Mouse (Mus musculus) liver, embryonic 16.5 days (tissue): Measurements from ENCODE around the gene E030018B13Rik. TPM values are rescaled to one million over a fixed set of nuclear protein-coding genes. Genes with fewer than 3 reads are reported as not detected.
A peak's percentile ranks its signal among the peaks of the same experiment; 100 is the strongest.

Experiments
- ATAC-seq: fragments of 200-750 bp; cut with Nextera tagmentation; 2 replicates; pipeline ENCODE4 v1.8.0; 2017; ENCODE audit warnings: low read depth, mild to moderate bottlenecking, moderate number of reproducible peaks, moderate library complexity
- H3K27ac ChIP-seq: fragments of 300-500 bp; sonication (generic); 2 replicates; pipeline ENCODE4 v1.5.1; 2014; ENCODE audit warnings: mild to moderate bottlenecking, low read length
- H3K27me3 ChIP-seq: fragments of 300-500 bp; sonication (generic); 2 replicates; pipeline ENCODE4 v1.6.1; 2014; ENCODE audit warnings: low read depth, low read length, mixed read lengths; ENCODE audit not compliant: control insufficient read depth, insufficient read depth
- H3K36me3 ChIP-seq: fragments of 300-500 bp; sonication (generic); 2 replicates; pipeline ENCODE4 v1.6.1; 2014; ENCODE audit warnings: mild to moderate bottlenecking; ENCODE audit not compliant: control insufficient read depth, insufficient read depth
- H3K4me1 ChIP-seq: fragments of 300-500 bp; sonication (generic); 2 replicates; pipeline ENCODE4 v1.6.1; 2014; ENCODE audit warnings: low read depth, low read length, mixed read lengths; ENCODE audit not compliant: control insufficient read depth
- H3K4me2 ChIP-seq: fragments of 300-500 bp; sonication (generic); 2 replicates; pipeline ENCODE4 v1.6.1; 2014; ENCODE audit warnings: low read depth, low read length, mixed read lengths
- H3K4me3 ChIP-seq: fragments of 300-500 bp; sonication (generic); 2 replicates; pipeline ENCODE4 v1.5.1; 2014; ENCODE audit warnings: low read depth, mild to moderate bottlenecking, low read length
- H3K9ac ChIP-seq: fragments of 300-500 bp; sonication (generic); 2 replicates; pipeline ENCODE4 v1.6.1; 2014; ENCODE audit warnings: low read depth, low read length
- H3K9me3 ChIP-seq: fragments of 300-500 bp; sonication (generic); replicated peaks from 2 replicates; pipeline ENCODE4 v1.6.1; 2016; ENCODE audit warnings: low read length; ENCODE audit not compliant: control insufficient read depth
- WGBS: fragments of 180-500 bp; shearing (Covaris S2); extraction: QIAGEN DNeasy Blood & Tissue Kit; methylation state at CpG from one replicate; pipeline ENCODE4 v1.1.7; 2014; ENCODE audit not compliant: insufficient replicate concordance; 5-methylcytosine and 5-hydroxymethylcytosine counted together
- polyA plus RNA-seq: library from polyadenylated mRNA; unstranded; fragments of >200 nt; fragmentation: Nextera tagmentation; extraction: Ambion mirVana; gene quantifications from 2 replicates; pipeline ENCODE4 v1.2.1, GENCODE M21; 2015

E030018B13Rik gene
- polyA plus RNA-seq, 1 experiment from 2014 or later = not detected

DNA sequence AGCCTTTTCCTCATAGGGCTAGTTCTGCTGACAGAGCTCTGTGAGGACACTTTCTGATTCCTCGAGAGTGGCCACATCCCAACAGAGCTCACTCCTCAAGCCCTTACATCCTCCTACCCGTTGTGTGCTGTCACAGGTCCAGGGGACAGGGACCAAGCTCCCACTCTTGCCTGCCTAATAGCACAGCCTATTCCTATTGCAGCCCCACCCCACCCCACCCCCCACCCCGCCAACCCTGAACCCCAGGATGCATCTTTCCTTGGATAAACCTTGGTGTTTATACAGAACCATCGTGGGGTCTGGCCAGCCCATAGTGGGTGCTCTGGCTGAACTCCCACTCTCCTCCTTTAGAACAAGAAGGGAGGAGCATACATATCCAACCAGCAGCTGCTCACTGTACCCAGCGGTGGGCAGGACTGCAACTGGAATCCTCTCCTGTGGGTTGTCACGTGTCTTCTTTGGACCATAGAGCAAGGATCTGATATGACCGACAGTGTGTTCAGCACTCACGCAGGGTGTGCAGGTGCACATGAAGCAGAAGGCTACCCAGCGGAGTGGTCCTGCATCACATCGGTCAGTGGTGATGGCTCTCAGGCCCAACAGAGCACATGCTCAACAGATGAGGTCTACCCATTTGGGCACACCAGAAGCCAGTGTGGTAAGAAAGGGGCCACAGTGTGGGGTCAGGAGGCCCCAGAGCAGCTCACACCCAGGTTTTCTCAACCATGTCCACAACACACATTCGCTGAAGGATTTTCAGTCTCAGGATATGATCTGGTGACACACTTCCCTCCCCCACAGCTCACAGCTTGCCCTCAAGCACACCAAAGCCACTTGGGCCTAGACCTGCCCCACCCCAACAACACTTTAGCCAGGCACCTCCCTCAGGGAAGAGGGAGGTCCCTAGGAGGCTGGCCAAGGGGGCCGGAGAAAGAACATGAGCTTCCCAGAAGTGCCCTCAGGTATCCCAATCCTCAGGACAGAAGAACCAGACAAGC lies 2.4 kb downstream of the E030018B13Rik start:
- Histone ChIP-seq H3K4me1 (peaks cover 44% of the 10 kb centered on the region), H3K4me3 (no peak overlapping the region), H3K4me2 (no peak overlapping the region), H3K27ac (no peak overlapping the region), H3K9me3 (no peaks in the 10 kb centered on the region), H3K36me3 (no peaks in the 10 kb centered on the region; the same call in 1 of the 2 replicates), H3K9ac (no peak overlapping the region), H3K27me3 (no peaks in the 10 kb centered on the region)
- no peak for ATAC-seq
- WGBS = 67% methylated on average over 12 of the region's 12 CpGs

DNA sequence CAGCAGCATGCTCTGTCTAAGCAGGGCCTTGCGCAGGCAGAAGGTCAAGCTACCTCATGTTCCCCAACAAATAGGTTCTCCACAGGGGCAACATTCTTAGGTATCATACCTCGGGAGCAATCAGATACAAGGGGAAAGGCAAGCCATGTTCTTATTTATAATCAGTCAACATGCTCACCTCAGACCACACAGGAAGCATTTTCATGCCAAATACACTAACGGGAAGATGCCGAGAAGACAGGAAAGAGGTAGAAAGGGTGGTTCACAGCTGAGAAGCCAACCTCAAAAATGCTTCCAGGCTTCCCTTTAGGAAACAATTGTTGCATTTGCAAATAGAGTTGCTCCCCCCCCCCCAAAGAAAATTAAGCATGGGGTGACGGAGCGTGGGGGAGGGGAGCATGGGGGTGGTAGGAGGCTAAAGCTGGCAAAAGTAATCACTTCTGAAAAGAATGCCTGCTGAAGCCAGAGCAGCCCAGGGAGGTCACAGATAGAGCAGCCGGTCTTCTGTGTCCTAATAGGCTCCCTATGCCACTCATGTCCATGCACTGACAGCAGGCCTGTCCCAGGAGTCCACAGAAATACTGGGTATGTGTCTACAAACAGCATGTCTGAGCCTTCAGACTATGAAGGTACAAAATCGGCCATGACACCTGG lies 5.4 kb downstream of the E030018B13Rik start:
- H3K27ac ChIP-seq = no peak overlapping the region
- no peaks in the 10 kb centered on the region for H3K27me3 ChIP-seq
- no peak for ATAC-seq
- 38% methylated on average over 8 of the region's 8 CpGs for WGBS
- no peaks in the 10 kb centered on the region; the same call in 1 of the 2 replicates for H3K36me3 ChIP-seq
- no peaks in the 10 kb centered on the region for H3K9me3 ChIP-seq
- H3K4me2 ChIP-seq = no peak overlapping the region
- no peak overlapping the region for H3K4me3 ChIP-seq
- peaks cover 64% of the 10 kb centered on the region for H3K4me1 ChIP-seq
- H3K9ac ChIP-seq = no peak overlapping the region

DNA sequence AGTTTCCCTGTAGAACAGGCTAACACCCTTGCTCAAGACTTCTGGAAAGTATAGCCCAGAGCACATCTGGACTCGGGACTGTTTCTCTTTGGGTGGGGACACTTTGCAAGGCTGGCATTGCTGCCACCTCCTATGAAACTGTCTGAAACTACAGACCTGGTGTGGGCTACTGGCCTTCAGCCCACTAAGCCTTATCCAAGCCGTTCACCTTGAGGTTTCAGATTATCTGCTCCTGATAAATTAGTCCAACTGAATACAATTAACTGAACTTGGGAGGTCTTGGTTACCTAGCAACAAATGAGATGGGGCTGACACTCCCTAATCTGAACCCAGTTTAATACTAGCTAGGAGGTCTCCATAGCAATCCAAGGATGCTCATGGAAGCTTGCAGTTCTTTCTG lies 5.9 kb downstream of the E030018B13Rik start:
- ATAC-seq = 0 out of 2 replicates have a peak, but pooled peaks have one; percentile 22
- Histone ChIP-seq H3K9ac (no peak overlapping the region), H3K4me3 (no peak overlapping the region), H3K4me1 (peaks cover 68% of the 10 kb centered on the region), H3K4me2 (no peak overlapping the region), H3K36me3 (no peaks in the 10 kb centered on the region; the same call in 1 of the 2 replicates), H3K27me3 (no peaks in the 10 kb centered on the region), H3K27ac (no peak overlapping the region), H3K9me3 (no peaks in the 10 kb centered on the region)
- WGBS = 12% methylated on average over 2 of the region's 2 CpGs

DNA sequence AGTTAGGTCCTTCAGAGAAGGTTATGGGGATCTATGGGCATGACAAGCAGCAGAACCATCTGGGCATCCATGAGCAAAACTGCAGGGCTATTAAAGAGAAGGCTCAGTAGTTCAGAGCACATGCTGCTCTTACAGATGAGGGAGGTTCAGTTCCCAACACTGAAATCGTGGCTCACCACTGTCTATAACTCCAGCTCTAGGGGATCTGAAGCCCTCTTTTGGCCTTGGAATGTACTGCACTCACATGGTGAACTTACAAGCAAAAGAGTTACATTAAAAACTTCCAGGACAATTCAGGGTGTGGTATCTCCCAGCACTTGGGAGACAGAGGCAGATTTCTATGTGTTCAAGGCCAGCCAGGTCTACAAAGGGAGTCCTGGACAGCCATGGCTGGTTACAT lies 6.3 kb downstream of the E030018B13Rik start:
- Histone ChIP-seq H3K9me3 (no peaks in the 10 kb centered on the region), H3K27ac (no peak overlapping the region), H3K4me1 (peaks cover 68% of the 10 kb centered on the region), H3K27me3 (no peaks in the 10 kb centered on the region), H3K9ac (no peak overlapping the region), H3K4me2 (no peak overlapping the region), H3K4me3 (no peak overlapping the region), H3K36me3 (no peaks in the 10 kb centered on the region; the same call in 1 of the 2 replicates)
- no peak for ATAC-seq
- 75% methylated on average over 1 of the region's 1 CpGs for WGBS

DNA sequence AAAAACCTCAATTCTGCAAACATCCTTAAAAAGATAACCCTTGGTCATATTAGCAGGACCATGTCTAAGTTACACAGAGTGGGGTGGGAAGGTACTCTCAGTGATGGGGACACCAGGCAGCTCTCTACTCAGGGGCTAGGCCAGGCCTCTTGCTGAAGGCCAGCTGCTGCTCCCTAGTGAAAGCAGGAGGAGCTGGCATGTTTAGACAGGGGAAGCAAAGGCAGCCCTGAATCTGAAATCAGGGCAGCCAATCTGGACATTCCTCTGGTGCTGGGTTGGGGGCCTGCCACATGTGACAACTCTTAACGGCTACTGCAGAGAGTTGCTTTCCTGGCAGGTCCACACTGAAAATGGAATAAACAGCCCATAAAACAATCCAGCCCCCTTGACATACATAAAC lies 7.5 kb downstream of the E030018B13Rik start:
- Histone ChIP-seq H3K27me3 (no peaks in the 10 kb centered on the region), H3K27ac (no peak overlapping the region), H3K4me3 (no peak overlapping the region), H3K9ac (no peak overlapping the region), H3K9me3 (no peaks in the 10 kb centered on the region), H3K36me3 (no peaks in the 10 kb centered on the region; the same call in 1 of the 2 replicates), H3K4me1 (peaks cover 71% of the 10 kb centered on the region), H3K4me2 (no peak overlapping the region)
- ATAC-seq = no peak
- 78% methylated on average over 1 of the region's 1 CpGs for WGBS

DNA sequence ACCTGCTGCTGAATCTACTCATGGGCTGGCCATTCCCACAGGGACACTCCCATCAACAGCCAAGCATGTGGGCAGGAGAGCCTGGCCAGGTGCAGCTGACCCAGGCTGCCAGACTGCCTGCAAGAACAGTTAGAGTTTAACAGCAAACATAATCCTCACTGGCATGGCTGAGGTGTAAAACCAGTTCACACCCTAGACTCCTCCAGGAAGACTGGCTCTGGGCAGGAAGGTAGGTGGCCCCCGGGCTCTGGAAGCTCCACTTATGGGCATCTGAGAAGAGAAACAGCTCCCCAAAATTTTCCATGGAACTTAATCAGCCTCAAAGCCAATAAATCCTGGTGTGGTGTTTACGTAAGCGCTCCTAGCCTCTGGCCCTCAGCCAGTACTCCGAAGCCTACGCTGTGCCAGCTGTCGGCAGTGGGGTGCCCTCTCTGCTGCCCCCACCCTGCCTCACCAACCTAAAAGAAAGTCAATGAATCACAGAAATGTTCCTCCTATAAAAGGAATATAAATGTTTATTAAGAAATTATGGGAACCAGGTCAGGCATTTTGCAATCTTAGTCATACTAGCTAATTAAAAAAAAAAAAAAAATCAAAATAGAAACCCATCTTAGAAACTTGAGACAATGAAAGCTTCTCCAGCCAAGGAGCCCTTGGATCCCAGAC lies 8.2 kb downstream of the E030018B13Rik start:
- no peaks in the 10 kb centered on the region for H3K9me3 ChIP-seq
- WGBS = 78% methylated on average over 6 of the region's 6 CpGs
- H3K9ac ChIP-seq = no peak overlapping the region
- H3K4me2 ChIP-seq = no peak overlapping the region
- H3K4me1 ChIP-seq = peaks cover 71% of the 10 kb centered on the region
- no peaks in the 10 kb centered on the region; the same call in 1 of the 2 replicates for H3K36me3 ChIP-seq
- no peak overlapping the region for H3K27ac ChIP-seq
- H3K4me3 ChIP-seq = no peak overlapping the region
- ATAC-seq = no peak
- H3K27me3 ChIP-seq = no peaks in the 10 kb centered on the region

DNA sequence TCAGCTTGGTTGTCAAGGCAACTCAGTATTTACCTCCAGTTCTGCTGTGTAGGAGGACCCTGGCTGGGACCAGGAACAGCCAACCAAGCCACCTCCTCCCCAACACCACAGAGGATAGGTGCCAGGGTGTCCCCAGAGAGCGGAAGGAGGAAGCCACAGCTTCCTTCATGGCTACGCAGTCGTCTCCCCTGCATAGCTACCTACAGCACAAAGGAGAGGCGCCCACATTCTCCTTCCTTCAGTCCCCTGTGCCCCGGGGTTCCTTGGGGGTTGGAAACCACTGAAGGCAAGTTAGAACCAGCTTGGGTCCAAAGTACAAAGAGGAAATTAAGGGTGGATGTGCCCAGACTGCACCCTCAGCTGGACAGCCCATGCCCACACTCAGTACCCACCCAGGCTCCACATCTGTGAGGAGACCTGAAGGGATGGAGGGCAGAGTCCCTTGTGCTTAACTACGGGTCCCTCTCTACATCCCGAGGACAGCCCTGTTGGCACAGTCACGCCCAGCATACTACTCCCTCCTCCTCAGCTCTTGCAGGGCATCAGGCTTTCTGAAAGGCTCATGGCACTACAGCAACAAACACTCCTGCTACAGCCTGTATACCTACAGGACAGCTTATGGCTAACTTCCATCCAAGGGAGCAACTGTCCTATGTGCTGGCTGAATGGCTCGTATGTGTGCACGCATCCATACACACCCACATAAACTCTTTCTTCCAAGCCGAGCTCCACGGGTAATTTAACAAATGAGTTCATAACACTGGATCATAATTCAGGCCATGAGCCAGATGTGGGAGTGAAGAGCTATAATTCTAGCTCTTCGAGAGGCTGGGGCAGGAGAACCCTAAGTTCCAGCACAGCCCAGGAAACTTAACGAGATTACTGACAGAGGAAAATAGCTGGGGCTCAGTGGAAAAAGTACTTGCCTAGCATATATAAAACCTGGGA lies 9.0 kb downstream of the E030018B13Rik start:
- WGBS = 48% methylated on average over 14 of the region's 14 CpGs
- Histone ChIP-seq H3K4me2 (no peak overlapping the region), H3K9ac (no peak overlapping the region; the same call in 1 of the 2 replicates), H3K4me1 (peaks cover 76% of the 10 kb centered on the region), H3K9me3 (no peaks in the 10 kb centered on the region), H3K27me3 (no peaks in the 10 kb centered on the region), H3K36me3 (no peaks in the 10 kb centered on the region; the same call in 1 of the 2 replicates), H3K27ac (peak overlapping the region; percentile 13; the same call in 1 of the 2 replicates), H3K4me3 (no peak overlapping the region)
- ATAC-seq = peak; percentile 7; the same call in 1 of the 2 replicates

DNA sequence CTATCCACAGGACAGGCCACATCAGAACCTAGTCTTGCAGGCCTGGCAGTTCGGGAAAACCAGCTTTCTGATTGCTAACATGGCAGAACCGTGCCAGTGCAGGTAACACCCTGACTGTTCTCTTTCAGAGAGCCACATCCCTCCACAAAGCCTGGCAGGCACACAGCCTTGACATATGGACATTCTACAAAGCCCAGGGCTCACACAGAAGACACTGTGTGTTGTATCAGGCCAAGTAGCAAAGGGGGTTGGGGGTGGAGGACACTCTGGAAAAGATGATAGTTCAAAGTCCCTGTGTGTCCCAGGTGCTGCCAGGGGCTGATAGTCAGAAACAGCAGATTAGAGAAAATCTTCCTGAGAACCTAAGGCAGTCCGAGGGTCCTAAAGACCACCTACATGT lies 9.8 kb downstream of the E030018B13Rik start:
- 45% methylated on average over 3 of the region's 3 CpGs for WGBS
- ATAC-seq = no peak
- H3K27ac ChIP-seq = no peak overlapping the region
- H3K9me3 ChIP-seq = no peaks in the 10 kb centered on the region
- no peaks in the 10 kb centered on the region; the same call in 1 of the 2 replicates for H3K36me3 ChIP-seq
- H3K4me1 ChIP-seq = peaks cover 79% of the 10 kb centered on the region
- H3K9ac ChIP-seq = no peak overlapping the region
- no peak overlapping the region for H3K4me3 ChIP-seq
- H3K4me2 ChIP-seq = no peak overlapping the region
- no peaks in the 10 kb centered on the region for H3K27me3 ChIP-seq
